Mouse (Mus musculus): ENCODE measurements around the gene Cdc42bpb.

Cdc42bpb gene

GRCm38 (mm10) chr12:111340692-111341091 lies 36.8 kb downstream of the Cdc42bpb start:
- no peak for ATAC-seq (ENCODE audit: low TSS enrichment)

GRCm38 (mm10) chr12:111337864-111338354 lies 39.6 kb downstream of the Cdc42bpb start:
- ATAC-seq (ENCODE audit: low TSS enrichment), result peak; percentile 78; the same call in 1 of the 2 replicates

- ATAC-seq (ENCODE audit: low TSS enrichment), result no peak
Observed at GRCm38 (mm10) chr12:111333020-111333605, 44.4 kb downstream of the Cdc42bpb start.

- ATAC-seq (ENCODE audit: low TSS enrichment), result no peak
Observed at GRCm38 (mm10) chr12:111332443-111332842, 45.1 kb downstream of the Cdc42bpb start.

- peak; percentile 54; the same call in 1 of the 2 replicates for ATAC-seq (ENCODE audit: low TSS enrichment)
Observed at GRCm38 (mm10) chr12:111331573-111331972, 45.9 kb downstream of the Cdc42bpb start.

GRCm38 (mm10) chr12:111329281-111329680 lies 48.2 kb downstream of the Cdc42bpb start:
- ATAC-seq (ENCODE audit: low TSS enrichment), result no peak

GRCm38 (mm10) chr12:111328360-111328759 lies 49.2 kb downstream of the Cdc42bpb start:
- ATAC-seq (ENCODE audit: low TSS enrichment), result no peak

GRCm38 (mm10) chr12:111325744-111326424 lies 51.6 kb downstream of the Cdc42bpb start:
- ATAC-seq (ENCODE audit: low TSS enrichment), result no peak

GRCm38 (mm10) chr12:111324949-111325348 lies 52.6 kb downstream of the Cdc42bpb start:
- no peak for ATAC-seq (ENCODE audit: low TSS enrichment)

GRCm38 (mm10) chr12:111324536-111324935 lies 53.0 kb downstream of the Cdc42bpb start:
- no peak for ATAC-seq (ENCODE audit: low TSS enrichment)

- ATAC-seq (ENCODE audit: low TSS enrichment), result no peak
Observed at GRCm38 (mm10) chr12:111323423-111323822, 54.1 kb downstream of the Cdc42bpb start.

GRCm38 (mm10) chr12:111321832-111322231 lies 55.7 kb downstream of the Cdc42bpb start:
- ATAC-seq (ENCODE audit: low TSS enrichment), result no peak

GRCm38 (mm10) chr12:111320549-111320948 lies 57.0 kb downstream of the Cdc42bpb start:
- ATAC-seq (ENCODE audit: low TSS enrichment), result no peak

- no peak for ATAC-seq (ENCODE audit: low TSS enrichment)
Observed at GRCm38 (mm10) chr12:111317694-111318093, 59.8 kb downstream of the Cdc42bpb start.

- ATAC-seq (ENCODE audit: low TSS enrichment), result no peak
Observed at GRCm38 (mm10) chr12:111314273-111314672, 63.2 kb downstream of the Cdc42bpb start.

GRCm38 (mm10) chr12:111311775-111312174 lies 65.7 kb downstream of the Cdc42bpb start:
- ATAC-seq (ENCODE audit: low TSS enrichment), result no peak

- no peak for ATAC-seq (ENCODE audit: low TSS enrichment)
Observed at GRCm38 (mm10) chr12:111309931-111310330, 67.6 kb downstream of the Cdc42bpb start.

GRCm38 (mm10) chr12:111309256-111309655 lies 68.3 kb downstream of the Cdc42bpb start:
- no peak for ATAC-seq (ENCODE audit: low TSS enrichment)

- ATAC-seq (ENCODE audit: low TSS enrichment), result no peak
Observed at GRCm38 (mm10) chr12:111306821-111307220, 70.7 kb downstream of the Cdc42bpb start.

GRCm38 (mm10) chr12:111303702-111304337 lies 73.7 kb downstream of the Cdc42bpb start:
- no peak for ATAC-seq (ENCODE audit: low TSS enrichment)

GRCm38 (mm10) chr12:111302018-111302345 lies 75.5 kb downstream of the Cdc42bpb start:
- no peak for ATAC-seq (ENCODE audit: low TSS enrichment)

- ATAC-seq (ENCODE audit: low TSS enrichment), result no peak
Observed at GRCm38 (mm10) chr12:111301322-111302017, 76.0 kb downstream of the Cdc42bpb start.
